Mouse (Mus musculus) hindbrain, embryonic 13.5 days (tissue): ENCODE results near the gene Cox5a. TPM values are rescaled to one million over a fixed set of nuclear protein-coding genes. Genes with fewer than 3 reads are reported as not detected.

Experiments used
- ATAC-seq: fragments of 200-750 bp; cut with Nextera tagmentation; 2 replicates; pipeline ENCODE4 v1.8.0; 2017; ENCODE audit warnings: moderate TSS enrichment; ENCODE audit not compliant: low FRiP score
- H3K27ac ChIP-seq: fragments of 300-500 bp; sonication (generic); 2 replicates; pipeline ENCODE4 v1.5.1; 2015; ENCODE audit warnings: inconsistent platforms, mild to moderate bottlenecking, moderate library complexity
- H3K27me3 ChIP-seq: fragments of 300-500 bp; sonication (generic); 2 replicates; pipeline ENCODE4 v1.6.1; 2015; ENCODE audit warnings: mild to moderate bottlenecking, inconsistent platforms
- H3K36me3 ChIP-seq: fragments of 300-500 bp; sonication (generic); 2 replicates; pipeline ENCODE4 v1.6.1; 2015; ENCODE audit warnings: mild to moderate bottlenecking, inconsistent platforms
- H3K4me1 ChIP-seq: fragments of 300-500 bp; sonication (generic); replicated peaks from 2 replicates; pipeline ENCODE4 v1.6.1; 2015; ENCODE audit warnings: inconsistent platforms
- H3K4me2 ChIP-seq: fragments of 300-500 bp; sonication (generic); 2 replicates; pipeline ENCODE4 v1.6.1; 2015; ENCODE audit warnings: inconsistent platforms, mild to moderate bottlenecking, moderate library complexity
- H3K4me3 ChIP-seq: fragments of 300-500 bp; sonication (generic); 2 replicates; pipeline ENCODE4 v1.5.1; 2015; ENCODE audit warnings: mild to moderate bottlenecking, inconsistent platforms
- H3K9ac ChIP-seq: fragments of 300-500 bp; sonication (generic); 2 replicates; pipeline ENCODE4 v1.6.1; 2015; ENCODE audit warnings: mild to moderate bottlenecking, inconsistent platforms
- H3K9me3 ChIP-seq: fragments of 300-500 bp; sonication (generic); 2 replicates; pipeline ENCODE4 v1.6.1; 2016; ENCODE audit warnings: inconsistent platforms
- WGBS: fragments of 180-500 bp; shearing (Covaris S2); methylation state at CpG from one replicate; pipeline ENCODE4 v1.1.7; 2015; 5-methylcytosine and 5-hydroxymethylcytosine counted together
- polyA plus RNA-seq: library from polyadenylated mRNA; unstranded; fragments of >200 nt; fragmentation: Nextera tagmentation; extraction: Ambion mirVana; gene quantifications from 2 replicates; pipeline ENCODE4 v1.2.1, GENCODE M21; 2015

Cox5a gene
- polyA plus RNA-seq, 1 experiment from 2014 or later: 879 TPM

DNA sequence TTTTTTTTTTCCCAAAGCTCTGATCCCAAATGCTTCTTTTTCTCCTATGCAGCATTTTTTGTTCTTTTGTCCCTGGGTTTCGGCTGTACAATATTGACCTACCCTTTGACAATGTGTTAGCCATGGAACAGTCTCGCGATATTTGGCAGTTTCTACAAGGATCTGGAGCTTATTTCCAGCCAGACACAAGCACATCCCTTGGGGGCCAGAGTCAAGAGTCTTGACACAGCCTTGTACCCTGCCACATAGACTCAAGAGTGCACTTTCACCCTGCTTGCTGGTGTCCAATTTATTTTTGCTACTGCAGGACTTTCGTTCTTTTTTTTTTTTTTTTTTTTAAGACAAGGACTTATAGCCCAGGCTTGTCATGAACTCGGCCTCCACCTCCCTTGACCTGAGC lies 15.3 kb downstream of the Cox5a start:
- 91% methylated on average over 5 of the region's 5 CpGs for WGBS
- Histone ChIP-seq H3K9me3 (no peaks in the 10 kb centered on the region), H3K4me1 (peaks cover 26% of the 10 kb centered on the region), H3K27me3 (no peaks in the 10 kb centered on the region), H3K4me3 (peak overlapping the region; percentile 71; the same call in 1 of the 2 replicates), H3K36me3 (peaks cover 55% of the 10 kb centered on the region), H3K4me2 (peak overlapping the region; percentile 78; the same call in 1 of the 2 replicates), H3K27ac (no peak overlapping the region; the same call in 1 of the 2 replicates), H3K9ac (peak overlapping the region; percentile 91; the same call in 1 of the 2 replicates)
- ATAC-seq: no peak

DNA sequence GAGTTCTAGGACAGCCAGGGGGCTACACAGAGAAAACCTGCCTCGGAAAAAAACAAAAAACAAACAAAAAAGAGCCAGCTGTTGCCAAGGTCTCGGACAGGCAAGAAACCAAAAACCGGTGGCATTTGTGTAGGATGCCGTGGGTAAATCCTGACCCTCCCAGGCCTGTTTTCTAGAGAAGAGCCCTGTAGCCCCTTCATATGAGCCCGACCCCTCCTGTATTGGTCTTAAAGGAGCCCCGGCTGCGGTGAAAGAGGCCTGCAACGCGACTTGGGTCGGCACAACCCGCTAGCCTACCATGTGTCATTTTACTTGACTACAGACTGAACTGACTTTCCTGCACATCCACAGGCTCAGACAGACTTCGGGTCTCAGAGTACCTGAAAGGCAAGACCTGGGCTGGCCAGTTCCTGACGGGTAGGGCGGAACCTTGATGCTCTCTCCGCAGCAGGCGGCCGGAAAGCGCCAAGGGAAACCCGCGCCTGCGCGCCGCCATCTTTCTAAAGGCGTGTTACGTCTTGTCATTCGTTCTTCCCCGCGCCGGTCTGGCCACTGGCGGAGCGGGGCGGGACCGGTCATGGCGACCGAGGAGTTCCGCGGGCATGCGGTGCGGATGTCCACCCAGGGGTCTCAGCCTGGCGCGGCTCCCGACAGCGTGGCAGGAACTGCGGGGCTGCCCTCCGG lies 16.1 kb downstream of the Cox5a start, which contains the start of gene Fam219b:
Fam219b (plus strand) TSS at position 485 of the 684 bp plus-strand sequence.
- Histone ChIP-seq H3K36me3 (peaks cover 50% of the 10 kb centered on the region), H3K4me3 (peak within 1 kb of the TSS; percentile 71), H3K4me1 (peaks cover 26% of the 10 kb centered on the region), H3K9ac (peak within 1 kb of the TSS; percentile 91), H3K9me3 (no peaks in the 10 kb centered on the region), H3K27me3 (no peaks in the 10 kb centered on the region), H3K4me2 (peak within 1 kb of the TSS; percentile 78), H3K27ac (peak within 1 kb of the TSS; percentile 89)
- WGBS: 2% methylated on average over 45 of the region's 45 CpGs
- ATAC-seq: peak; percentile 89

DNA sequence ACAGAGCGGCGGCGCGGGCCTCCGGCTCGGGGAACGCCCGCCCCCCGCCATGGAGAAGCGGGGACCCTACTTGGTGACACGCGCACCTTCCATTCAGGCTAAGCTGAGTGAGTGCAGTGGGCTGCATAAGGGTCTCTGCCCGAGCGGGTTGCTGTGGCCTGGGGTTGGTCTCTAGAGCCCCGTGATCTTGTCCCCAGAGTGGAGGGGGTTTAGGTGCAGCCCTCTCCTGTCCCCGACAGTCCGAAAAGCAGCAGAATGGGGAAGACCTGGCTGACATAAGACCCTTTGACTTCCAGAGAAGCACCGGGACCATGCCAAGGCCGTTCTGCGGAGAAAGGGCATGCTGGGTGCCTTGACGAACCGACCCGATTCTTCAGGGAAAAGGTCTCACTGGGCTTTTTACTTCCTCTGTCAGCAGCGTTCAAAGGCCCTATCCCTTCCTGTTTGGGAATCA lies 16.7 kb downstream of the Cox5a start:
- Histone ChIP-seq H3K27me3 (no peaks in the 10 kb centered on the region), H3K36me3 (peaks cover 50% of the 10 kb centered on the region), H3K4me3 (peak overlapping the region; percentile 71), H3K9ac (peak overlapping the region; percentile 91), H3K27ac (peak overlapping the region; percentile 89), H3K4me2 (peak overlapping the region; percentile 78), H3K9me3 (no peaks in the 10 kb centered on the region), H3K4me1 (peaks cover 26% of the 10 kb centered on the region)
- ATAC-seq: peak; percentile 80
- WGBS: 1% methylated on average over 24 of the region's 24 CpGs

DNA sequence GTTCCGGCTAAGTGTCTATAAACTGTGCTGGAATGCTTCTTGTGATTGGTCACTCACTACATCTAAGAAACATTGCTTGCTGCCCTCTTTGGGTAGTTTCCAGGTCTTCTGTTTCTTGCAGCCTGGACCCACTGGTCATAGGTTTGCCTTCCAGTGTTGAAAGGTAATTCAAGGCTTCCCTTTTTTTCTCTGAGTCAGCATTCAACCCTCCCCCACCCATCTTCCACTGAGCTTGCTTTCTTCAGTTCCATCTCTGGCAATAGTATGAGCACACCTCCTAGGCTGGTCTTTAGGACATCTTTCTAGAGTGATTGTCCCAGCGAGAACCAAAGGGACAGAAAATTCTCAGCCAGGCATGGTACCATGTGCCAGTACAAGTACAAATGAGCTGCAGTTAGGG lies 18.5 kb downstream of the Cox5a start:
- Histone ChIP-seq H3K4me3 (no peak overlapping the region), H3K9ac (no peak overlapping the region), H3K4me2 (no peak overlapping the region), H3K27me3 (no peaks in the 10 kb centered on the region), H3K27ac (no peak overlapping the region), H3K36me3 (peaks cover 55% of the 10 kb centered on the region), H3K9me3 (no peaks in the 10 kb centered on the region), H3K4me1 (peaks cover 26% of the 10 kb centered on the region)
- no peak for ATAC-seq
- 97% methylated on average over 2 of the region's 2 CpGs for WGBS

DNA sequence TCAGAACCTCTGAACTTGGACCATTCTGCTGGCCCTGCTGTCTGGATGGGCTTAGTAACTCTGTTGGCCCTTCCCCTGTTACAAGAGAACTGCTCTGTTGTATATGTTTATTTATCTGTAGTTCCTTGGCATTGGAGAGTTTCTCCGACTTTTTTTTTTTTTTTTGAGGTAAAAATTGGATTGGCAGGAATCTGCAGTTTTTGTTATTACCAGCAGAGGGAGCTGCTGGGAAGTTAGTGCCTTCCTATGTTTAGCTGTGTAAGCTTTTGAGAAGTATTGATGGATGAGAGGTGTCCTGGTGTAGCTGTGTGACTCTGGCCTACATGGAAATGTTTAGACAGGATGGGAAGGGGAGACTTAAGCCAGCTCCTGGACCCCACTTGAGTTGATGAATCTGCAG lies 20.2 kb downstream of the Cox5a start:
- Histone ChIP-seq H3K4me2 (no peak overlapping the region), H3K4me1 (peaks cover 25% of the 10 kb centered on the region), H3K9ac (no peak overlapping the region), H3K27me3 (no peaks in the 10 kb centered on the region), H3K27ac (no peak overlapping the region), H3K9me3 (no peaks in the 10 kb centered on the region), H3K4me3 (no peak overlapping the region), H3K36me3 (peaks cover 68% of the 10 kb centered on the region)
- WGBS: 8% methylated on average over 1 of the region's 1 CpGs
- no peak for ATAC-seq

DNA sequence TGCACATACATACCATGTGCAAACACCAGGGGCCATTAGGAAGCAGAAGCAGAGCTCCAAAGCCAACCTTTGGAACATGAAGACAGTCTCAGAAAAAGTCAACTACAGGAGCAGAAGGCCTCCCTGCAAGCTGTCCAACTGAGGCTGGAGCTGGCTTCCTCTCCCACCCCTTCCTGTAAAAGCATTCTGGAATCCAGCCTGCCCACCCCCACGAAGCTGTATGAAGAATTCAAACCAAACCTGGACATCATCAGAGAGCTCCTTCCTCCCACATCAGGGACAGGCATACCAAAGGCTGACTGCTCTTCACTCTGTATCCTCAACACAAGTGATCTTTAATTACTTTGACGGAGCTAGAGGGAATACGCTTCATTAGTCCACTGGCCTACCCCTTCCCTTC lies 22.9 kb downstream of the Cox5a start:
- H3K27ac ChIP-seq: no peak overlapping the region
- WGBS: 80% methylated on average over 3 of the region's 3 CpGs
- peaks cover 89% of the 10 kb centered on the region for H3K36me3 ChIP-seq
- no peak for ATAC-seq
- no peak overlapping the region for H3K9ac ChIP-seq
- no peak overlapping the region for H3K4me2 ChIP-seq
- no peaks in the 10 kb centered on the region for H3K27me3 ChIP-seq
- H3K4me3 ChIP-seq: no peak overlapping the region
- peaks cover 7% of the 10 kb centered on the region for H3K4me1 ChIP-seq
- H3K9me3 ChIP-seq: no peaks in the 10 kb centered on the region

DNA sequence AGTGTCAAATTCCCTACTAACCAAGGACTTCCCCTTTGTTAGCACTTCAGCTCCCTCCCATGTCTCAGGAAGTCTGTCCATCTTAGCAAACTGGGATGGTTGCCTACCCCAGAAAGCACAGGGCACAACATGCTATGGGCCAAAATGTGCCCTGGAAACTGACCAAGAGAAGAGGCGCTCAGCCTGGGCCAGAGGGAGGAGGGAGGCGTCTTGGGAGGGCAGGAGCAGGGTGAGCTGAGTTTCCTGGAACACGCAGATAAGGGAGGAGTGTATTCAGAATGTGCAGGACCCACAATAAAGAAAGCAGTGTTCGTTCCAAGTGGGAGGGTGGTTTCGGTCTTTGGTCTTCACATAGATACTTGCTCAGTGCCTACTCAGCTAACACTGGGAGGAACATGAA lies 26.2 kb downstream of the Cox5a start:
- 84% methylated on average over 5 of the region's 5 CpGs for WGBS
- Histone ChIP-seq H3K4me3 (no peak overlapping the region), H3K9me3 (no peaks in the 10 kb centered on the region), H3K4me1 (peaks cover 18% of the 10 kb centered on the region), H3K27me3 (no peaks in the 10 kb centered on the region), H3K4me2 (no peak overlapping the region), H3K9ac (no peak overlapping the region; the same call in 1 of the 2 replicates), H3K27ac (no peak overlapping the region), H3K36me3 (peaks cover 80% of the 10 kb centered on the region)
- no peak for ATAC-seq

DNA sequence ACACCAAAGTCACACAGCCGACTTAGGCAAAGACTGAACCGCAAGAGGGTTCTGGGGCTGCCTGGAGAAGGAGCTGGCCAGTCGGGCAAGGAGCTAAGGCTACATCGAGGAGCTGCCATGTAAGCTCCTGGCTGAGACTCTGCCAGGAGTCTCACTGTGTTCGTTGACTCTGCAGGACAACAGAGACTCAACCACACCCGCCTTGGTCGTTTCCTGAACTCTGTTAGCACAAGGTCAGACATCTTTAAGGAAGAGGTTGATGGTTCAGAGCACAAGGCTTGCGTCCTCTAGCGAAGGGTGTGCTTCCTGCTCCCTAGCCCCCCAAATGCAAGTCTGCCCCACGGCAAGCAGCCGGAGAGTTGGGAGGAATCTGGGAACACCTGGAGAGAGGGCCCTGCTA lies 26.8 kb downstream of the Cox5a start:
- Histone ChIP-seq H3K27ac (no peak overlapping the region), H3K9ac (no peak overlapping the region), H3K9me3 (no peaks in the 10 kb centered on the region), H3K4me3 (no peak overlapping the region), H3K27me3 (no peaks in the 10 kb centered on the region), H3K36me3 (peaks cover 74% of the 10 kb centered on the region), H3K4me1 (peaks cover 18% of the 10 kb centered on the region), H3K4me2 (no peak overlapping the region)
- ATAC-seq: no peak
- WGBS: 94% methylated on average over 11 of the region's 11 CpGs

DNA sequence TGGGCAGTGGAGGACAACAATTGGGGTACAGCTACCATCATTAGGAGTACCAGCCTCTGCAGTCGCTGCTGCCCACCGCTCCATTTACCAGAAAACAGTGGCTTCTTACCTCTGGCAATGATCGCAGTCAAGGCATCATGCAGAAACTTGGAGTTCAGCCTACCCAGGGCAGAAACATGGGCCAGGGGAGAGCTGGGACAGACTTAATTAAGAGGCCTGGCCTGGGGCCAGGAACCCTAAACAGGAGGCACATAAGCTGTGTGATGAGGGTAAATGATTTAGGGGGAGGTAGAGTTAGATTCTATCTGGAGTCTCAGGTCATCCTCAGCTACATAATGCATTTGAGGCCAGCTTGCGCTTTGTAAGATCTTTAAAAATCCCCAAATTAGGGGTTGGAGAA lies 28.1 kb downstream of the Cox5a start:
- 91% methylated on average over 4 of the region's 4 CpGs for WGBS
- Histone ChIP-seq H3K4me3 (no peak overlapping the region), H3K27ac (no peak overlapping the region), H3K4me2 (no peak overlapping the region), H3K9ac (peak overlapping the region; percentile 2; the same call in 1 of the 2 replicates), H3K4me1 (peaks cover 21% of the 10 kb centered on the region), H3K27me3 (no peaks in the 10 kb centered on the region), H3K36me3 (peaks cover 61% of the 10 kb centered on the region), H3K9me3 (no peaks in the 10 kb centered on the region)
- no peak for ATAC-seq

DNA sequence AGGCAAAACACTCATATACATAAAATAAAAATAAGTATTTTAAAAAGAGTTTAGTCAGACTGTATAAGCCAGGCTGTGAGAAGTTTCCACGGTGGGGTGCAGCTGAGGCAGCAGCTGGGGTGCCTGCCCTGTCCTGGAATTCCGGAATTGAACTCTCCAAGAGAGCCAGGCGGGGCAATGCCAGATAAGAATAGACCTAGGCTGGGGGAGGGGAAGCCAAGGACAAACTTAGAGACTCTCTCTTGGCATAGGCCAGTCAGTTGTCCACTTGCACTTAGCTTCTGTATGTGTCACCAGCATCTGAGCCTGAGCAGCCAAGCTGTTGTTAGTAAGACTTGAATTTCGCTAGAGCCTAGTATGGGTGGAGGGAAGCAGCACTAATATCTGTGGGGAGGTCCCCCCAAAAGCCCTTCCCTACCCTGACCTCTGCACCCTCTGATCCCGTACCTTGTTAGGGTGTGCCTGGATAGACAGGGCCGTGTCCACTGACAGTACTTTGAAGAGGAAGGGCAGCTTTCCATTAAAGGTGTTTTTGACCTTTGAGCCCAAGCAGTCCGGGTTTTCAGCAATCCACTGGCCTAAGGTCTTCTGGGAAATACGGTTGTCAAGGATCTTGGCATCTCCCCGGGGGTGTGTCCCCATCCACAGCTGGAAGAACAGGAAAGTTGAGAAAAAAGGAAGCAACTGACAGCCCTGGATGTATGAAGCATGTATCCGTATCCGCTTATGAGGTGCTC lies 29.2 kb downstream of the Cox5a start:
- Histone ChIP-seq H3K4me2 (no peak overlapping the region), H3K27me3 (no peaks in the 10 kb centered on the region), H3K27ac (no peak overlapping the region), H3K9ac (no peak overlapping the region; the same call in 1 of the 2 replicates), H3K4me3 (no peak overlapping the region), H3K4me1 (peaks cover 21% of the 10 kb centered on the region), H3K36me3 (peaks cover 50% of the 10 kb centered on the region), H3K9me3 (no peaks in the 10 kb centered on the region)
- 91% methylated on average over 11 of the region's 11 CpGs for WGBS
- no peak for ATAC-seq

DNA sequence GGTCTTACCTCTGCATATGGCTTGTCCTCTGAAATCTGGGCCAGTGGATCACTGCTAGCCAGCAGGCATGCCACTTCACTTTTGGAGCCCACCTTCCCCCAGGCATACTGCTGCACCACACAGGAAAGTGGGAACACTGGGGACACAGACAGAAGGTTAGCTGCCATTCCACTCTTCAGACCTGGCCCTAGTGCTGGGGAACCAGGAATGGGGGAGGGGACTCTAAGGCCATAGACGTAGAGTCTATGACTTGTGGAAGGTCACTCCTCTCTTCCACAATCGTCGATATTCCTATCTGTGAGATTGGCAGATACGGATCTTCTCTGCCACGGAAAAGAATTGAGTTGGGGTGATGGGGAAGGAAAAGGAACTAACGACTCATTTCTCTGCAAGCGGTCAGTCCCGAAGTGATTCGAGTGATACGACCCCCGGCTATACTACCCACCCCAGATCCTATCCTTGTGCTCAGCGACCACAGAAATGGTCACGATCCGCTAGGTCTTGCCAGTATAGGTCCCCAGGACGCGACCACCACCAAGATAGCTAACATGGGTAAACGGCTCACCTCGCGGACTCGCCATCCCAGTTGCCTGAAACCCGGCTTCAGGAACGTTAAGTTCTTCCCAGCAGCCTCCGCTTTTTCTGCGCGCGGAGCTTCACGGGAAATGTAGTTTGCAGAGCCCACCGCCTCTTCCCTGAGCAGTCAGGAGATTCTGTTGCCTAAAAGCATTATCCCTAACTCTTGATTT lies 31.2 kb downstream of the Cox5a start, which contains the start of gene Mpi:
Mpi (minus strand) TSS at position 625 of the 749 bp plus-strand sequence.
- 2% methylated on average over 28 of the region's 28 CpGs for WGBS
- H3K27me3 ChIP-seq: no peaks in the 10 kb centered on the region
- peak within 1 kb of the TSS; percentile 82 for H3K9ac ChIP-seq
- no peaks in the 10 kb centered on the region for H3K9me3 ChIP-seq
- peak; percentile 72 for ATAC-seq
- peak within 1 kb of the TSS; percentile 84 for H3K4me2 ChIP-seq
- peaks cover 33% of the 10 kb centered on the region for H3K36me3 ChIP-seq
- H3K27ac ChIP-seq: peak within 1 kb of the TSS; percentile 35
- peaks cover 21% of the 10 kb centered on the region for H3K4me1 ChIP-seq
- H3K4me3 ChIP-seq: peak within 1 kb of the TSS; percentile 69

DNA sequence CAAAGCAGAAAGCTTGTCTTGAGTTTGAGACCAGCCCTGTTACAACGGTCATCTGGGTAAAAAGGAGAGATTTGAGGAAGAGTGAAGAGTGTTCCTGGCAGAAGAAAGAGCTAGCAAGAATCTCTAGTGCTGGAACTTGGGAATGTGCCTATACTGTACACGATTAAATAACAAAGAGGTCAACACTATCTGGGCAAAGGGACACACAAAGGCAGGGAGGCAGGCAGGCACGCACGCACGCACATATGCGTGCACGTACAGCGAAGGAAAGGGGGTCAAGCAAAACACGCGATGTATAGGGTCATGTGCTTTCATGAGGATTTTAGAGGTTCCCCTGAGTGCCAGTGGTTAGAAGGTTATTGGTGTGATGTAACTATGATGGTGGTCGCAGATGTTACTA lies 32.0 kb downstream of the Cox5a start:
- H3K9ac ChIP-seq: no peak overlapping the region
- no peak overlapping the region for H3K4me3 ChIP-seq
- no peak overlapping the region for H3K4me2 ChIP-seq
- H3K27ac ChIP-seq: no peak overlapping the region
- no peaks in the 10 kb centered on the region for H3K27me3 ChIP-seq
- H3K36me3 ChIP-seq: peaks cover 24% of the 10 kb centered on the region
- H3K4me1 ChIP-seq: peaks cover 21% of the 10 kb centered on the region
- 73% methylated on average over 11 of the region's 11 CpGs for WGBS
- no peaks in the 10 kb centered on the region for H3K9me3 ChIP-seq
- no peak for ATAC-seq
